Mouse (Mus musculus) frontal cortex, postnatal 10 days (tissue): ENCODE results near the gene Xrn2.
A peak's percentile ranks its signal among the peaks of the same experiment; 100 is the strongest.
"Not testable (repeated sequence)": the region's sequence is repeated elsewhere in the genome, so short reads cannot be mapped to it uniquely, and the experiment has no call there.

Source experiments
- DNase-seq, 2 experiments: peaks; one replicate each; pipeline ENCODE4 v3.0.0; 2022; ENCODE audit warnings: low spot score in 2 of 2, mixed read lengths in 1 of 2

Gene Xrn2

DNA sequence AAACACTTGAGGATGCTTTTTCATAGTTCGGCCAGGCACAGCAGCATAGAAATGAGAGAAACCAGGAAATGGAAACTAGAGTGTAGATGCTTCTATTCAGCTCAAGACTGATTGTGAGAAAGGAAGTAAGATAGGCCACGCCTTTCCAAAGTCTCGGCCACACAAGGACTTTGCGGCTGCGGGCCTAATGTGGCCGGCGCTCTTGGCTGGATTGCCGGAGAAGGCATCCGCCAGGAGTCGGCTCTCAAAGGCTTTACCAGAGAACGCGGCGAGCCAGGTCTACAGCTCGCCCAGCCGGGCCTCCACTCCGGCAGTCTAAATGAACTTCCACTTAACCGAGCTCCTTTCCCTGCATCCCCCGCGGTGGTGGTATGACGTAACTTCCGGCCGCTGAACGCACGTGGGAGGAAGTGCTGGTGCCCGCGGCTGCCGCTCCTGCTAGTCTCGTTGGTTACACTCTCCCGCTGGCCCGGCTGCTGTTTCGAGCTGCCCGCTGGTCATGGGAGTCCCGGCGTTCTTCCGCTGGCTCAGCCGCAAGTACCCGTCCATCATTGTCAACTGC lies at the start of gene Xrn2:
Gene Xrn2, plus strand, starts transcription at position 374 of the 562 bp plus-strand sequence.
- peak; percentile 94 to 97 for DNase-seq

DNA sequence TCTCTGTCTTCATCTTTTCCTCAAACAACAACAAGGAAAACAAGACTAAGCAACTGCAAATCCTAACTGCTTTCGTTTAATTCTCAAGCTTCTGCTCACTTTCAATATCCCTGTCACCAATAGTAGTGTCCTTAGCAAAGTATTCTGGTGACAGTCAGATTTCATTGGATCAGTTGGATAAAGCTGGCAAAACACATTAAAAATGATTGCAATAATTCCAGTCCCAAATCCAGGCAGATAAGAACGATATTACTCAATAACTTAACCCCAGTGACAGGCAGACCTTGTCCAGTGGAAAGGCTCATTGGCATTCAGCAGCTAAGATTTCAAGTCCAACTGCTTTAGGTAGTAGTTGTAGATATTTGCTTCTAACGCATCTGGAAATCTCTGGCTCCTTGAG lies 37.8 kb upstream of the Xrn2 start:
- DNase-seq = no peak

GRCm38 (mm10) chr2:146975453-146976028 lies 37.3 kb upstream of the Xrn2 start:
- no peak for DNase-seq

- no peak for DNase-seq
Observed at GRCm38 (mm10) chr2:146982786-146983185, 30.0 kb upstream of the Xrn2 start.

GRCm38 (mm10) chr2:146984831-146985230 lies 28.0 kb upstream of the Xrn2 start:
- no peak for DNase-seq

DNA sequence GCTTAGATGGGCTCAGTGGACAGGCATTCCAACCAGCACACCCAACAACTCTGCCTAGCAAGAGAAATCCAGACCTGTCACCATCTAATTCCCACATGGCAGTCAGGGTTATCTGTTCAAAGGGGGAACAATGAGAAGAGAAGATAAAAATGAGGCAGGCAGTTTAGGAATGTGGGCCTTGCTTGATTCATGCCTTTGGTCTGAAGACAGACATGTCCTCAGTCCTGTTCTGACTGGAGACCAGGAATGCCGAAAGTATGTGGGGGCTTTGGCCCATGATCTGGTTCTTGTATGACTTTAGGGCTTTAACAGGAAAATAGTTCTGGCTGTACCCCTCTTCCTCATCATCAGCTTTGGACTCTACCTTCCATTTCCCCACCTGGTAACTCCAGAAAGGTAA lies 27.0 kb upstream of the Xrn2 start:
- DNase-seq = no peak

DNA sequence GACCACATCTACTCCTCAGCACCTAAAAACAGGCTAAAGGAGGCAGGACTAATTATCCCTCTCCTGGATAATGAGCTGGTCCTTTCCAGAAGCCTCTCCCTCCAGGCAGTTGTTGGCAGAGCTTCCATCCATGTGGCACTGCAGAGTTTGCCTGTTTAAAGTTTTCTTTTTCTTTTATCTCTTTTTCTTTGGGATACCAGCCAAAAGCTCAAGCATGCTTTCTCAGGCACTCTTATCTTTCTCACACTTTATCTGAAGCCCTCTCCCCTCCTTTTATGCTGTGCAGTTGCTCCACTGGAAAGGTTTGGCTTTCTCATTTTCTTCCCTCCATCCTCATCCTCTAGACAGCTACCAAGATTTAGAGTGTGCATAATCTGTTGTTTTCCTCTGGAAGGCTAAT lies 26.4 kb upstream of the Xrn2 start:
- DNase-seq = no peak

DNA sequence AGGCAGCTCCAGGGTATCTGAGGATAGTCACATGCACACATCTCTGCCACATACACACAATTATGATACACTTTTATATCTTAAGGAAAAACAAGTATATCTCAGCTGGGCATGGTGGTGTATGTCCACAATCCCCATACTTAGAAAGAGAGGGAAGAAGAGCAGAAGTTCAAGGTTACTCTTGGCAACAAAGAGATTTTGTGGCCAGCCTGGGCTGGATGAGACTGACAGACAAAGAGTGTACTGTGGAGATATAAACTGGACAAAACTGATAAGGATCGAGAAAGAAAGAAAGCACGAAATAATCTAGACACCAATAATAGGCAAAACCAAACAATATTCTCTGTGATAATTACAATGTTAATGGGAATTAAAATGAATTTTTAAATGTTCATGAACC lies 5.5 kb upstream of the Xrn2 start:
- DNase-seq = no peak

GRCm38 (mm10) chr2:147009084-147009483 lies 3.7 kb upstream of the Xrn2 start:
- no peak for DNase-seq

- DNase-seq = no peak
Observed at GRCm38 (mm10) chr2:147010141-147010540, 2.7 kb upstream of the Xrn2 start.

- DNase-seq = no peak
Observed at GRCm38 (mm10) chr2:147010952-147011351, 1.8 kb upstream of the Xrn2 start.

DNA sequence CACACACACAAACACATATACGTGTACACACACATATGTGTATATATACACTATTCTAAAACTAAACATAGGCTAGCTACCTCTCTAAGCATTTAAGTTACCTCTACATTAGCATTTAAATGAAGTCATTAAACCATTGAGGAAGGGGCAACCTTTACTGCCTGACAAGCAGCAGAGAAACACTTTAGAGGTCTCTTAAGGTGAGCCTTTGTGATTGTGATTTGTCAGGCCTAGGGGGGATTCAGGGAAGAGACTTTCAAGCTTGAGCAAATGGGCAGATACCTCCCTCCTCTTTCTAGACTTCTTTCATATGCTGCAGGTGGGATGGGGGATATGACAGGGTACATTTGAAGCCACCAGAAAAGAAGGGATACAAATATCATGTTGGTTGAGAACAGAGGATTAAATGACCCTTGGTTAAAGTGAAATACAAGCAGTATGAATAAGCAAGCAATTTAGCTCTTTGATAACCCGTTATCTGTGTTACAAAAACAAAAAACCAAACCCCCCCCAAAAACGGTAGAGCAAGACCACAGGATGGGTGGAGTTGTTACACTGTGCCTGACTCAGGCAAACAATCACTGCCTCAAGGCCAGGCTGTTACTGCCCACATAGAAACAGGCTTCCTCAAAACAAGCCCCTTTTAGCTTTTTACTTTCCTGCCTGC lies 1.2 kb upstream of the Xrn2 start:
- no peak for DNase-seq

- no peak for DNase-seq
Observed at GRCm38 (mm10) chr2:147012141-147012622, 614 bp upstream of the Xrn2 start.

DNA sequence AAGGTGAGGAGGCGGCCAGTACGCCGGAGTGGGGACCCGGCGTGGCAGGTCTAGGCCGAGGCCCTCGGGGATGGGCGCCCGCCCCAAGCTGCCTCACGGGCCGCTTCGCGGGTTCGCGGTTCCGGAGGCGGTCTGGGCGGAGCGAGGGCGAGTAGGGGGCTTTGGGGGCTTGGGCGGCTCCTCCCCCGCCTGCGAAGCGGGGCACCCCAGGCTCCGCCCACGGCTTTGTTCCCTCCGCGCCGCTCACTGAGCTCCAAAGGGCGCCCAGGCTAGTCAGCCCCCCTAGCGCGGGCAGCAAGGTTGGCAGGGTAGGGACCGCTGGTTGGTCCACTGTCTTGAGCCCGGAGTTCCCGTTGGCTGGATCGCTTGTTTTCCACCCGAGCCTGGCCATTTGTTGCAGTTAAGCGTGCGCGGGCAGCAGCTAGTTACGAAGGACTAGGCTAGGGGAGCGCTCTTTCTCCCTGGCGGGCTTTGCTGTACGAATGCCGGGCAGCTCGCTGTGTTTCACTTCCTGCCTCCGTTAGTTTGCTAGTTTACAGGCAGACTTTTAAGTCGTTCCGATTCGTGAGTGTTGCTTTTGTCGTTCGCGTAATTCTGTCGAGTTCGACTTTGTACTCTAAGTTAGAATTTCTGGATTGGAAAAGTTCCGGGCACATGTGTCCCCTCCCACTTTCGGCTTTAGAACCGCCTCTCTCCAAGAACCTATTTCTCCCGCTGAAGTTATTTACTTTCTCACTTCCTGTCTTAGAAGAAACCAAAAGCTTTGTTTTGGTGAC lies 586 bp downstream of the Xrn2 start:
- DNase-seq = peak; percentile 65 to 73

DNA sequence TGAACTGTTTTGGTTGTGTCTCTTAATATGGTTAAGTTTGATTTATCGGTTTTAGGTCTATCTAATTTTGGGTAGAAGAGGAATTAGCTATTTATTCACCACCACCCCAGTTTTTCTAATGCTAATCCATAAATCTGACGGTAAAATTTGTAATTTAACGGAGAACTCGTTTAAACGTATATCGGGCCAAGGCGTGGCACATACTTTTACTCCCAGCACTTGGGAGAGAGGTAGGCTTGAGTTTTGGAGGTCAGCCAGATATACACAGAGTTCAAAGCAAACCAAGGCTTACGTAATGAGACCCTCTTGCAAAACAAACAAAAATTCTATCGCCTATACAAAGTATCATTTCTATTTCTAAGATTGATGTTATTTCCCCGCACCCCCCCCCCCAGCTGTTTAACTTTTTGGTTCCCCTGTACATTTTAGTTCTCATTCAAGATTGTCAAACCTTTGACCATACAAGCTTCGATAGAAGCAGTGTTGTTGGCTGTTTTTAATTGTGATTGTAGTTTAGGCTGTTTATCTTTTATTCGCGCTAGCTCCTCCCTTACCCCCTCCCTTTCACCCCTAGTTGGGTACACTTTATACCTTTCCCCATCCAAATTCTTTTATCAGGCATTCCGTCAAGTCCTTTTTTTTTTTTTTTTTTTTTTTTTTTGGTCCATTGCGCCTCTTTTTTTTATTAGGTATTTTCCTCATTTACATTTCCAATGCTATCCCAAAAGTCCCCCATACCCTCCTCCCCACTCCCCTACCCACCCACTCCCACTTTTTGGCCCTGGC lies 1.5 kb downstream of the Xrn2 start:
- no peak for DNase-seq

- DNase-seq = not testable (repeated sequence)
Observed at GRCm38 (mm10) chr2:147022041-147022440, 9.2 kb downstream of the Xrn2 start.

DNA sequence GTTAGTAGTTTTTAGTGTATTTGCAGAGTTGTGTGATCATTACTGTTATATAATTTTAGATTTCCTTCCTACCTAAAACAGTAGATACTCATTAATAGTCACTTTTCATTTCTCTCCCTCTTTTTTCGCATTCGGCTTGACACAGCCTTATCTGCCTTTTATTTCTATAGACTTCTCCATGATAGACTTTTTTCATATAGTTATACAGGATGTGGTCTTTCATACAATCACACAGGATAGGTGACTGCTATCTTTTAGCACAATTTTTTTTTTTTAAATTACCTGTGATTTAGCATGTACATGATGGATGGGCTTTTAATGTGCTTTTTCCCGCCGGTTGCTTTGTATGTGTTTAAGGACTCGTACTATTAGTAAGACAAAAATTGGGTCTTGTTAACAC lies 10.3 kb downstream of the Xrn2 start:
- no peak for DNase-seq

- DNase-seq = no peak
Observed at GRCm38 (mm10) chr2:147023560-147023959, 10.8 kb downstream of the Xrn2 start.

DNA sequence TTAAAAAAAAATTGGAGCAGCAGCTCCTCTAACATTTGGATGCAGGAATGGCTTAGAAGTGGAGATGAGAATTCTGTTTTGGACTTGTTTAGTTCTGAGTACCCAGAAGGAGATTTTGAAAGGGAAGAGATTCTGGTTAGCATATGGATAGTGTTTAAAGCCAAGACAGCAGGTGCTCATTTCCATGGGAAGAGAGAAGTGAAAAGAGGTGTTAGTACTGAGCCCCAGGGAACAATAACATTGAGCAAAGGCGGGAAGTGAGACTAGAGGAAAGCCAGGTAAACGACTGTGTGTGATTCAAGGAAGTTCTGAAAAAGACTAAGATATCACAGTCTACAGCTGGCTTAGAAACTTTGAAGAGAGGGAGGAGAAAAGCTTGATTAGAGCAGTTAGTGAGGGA lies 20.3 kb downstream of the Xrn2 start:
- DNase-seq = no peak

- no peak for DNase-seq
Observed at GRCm38 (mm10) chr2:147035864-147036263, 23.1 kb downstream of the Xrn2 start.

DNA sequence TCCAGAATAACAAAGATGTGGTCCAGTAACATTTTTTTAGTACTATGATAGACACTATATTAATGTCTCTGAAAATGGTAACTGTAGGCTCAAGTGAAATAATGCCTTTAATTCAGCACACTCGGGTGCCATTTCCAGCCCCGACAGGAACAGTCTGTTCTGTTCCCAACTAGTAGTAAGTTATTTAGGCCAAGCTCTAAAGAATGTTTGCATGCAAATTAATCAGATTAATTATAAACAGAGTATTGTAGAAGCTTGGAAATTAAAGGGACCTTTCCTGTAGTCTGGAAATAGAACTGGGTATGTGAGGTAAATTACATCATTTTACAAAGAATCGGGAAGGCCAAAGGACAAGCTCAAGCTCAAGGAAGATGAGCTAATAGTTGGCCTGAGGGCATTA lies 34.3 kb downstream of the Xrn2 start:
- DNase-seq = no peak
